ENCODE assay signal across 9 mouse cellular contexts in genomic region chr8:91967407-91967806, GRCm38 (mm10).
A peak's percentile ranks its signal among the peaks of the same experiment; 100 is the strongest.
DNase-seq lines count a peak whose midpoint lies in the region; ATAC-seq and TF ChIP-seq lines count a peak whose summit lies in the region.
"Had no signal": no experiment of that assay in that cellular context is flagged by ENCODE, and none has a peak within 500 bp of the region (broad histone marks: within the 10 kb centered on the region; RNA-seq: fewer than 3 reads in every experiment).

No protein-coding gene starts in this region.

- DNase-seq in cerebellum, postnatal 10 days, result peak; percentile 25 to 30
- DNase-seq in cerebellum, adult 18-20 months, result no peak
- peak; percentile 25 for DNase-seq in brain, embryonic 14.5 days (ENCODE audit: low read depth)
- DNase-seq in hindbrain, embryonic 10.5 days (ENCODE audit: low spot score), result no peak
- no peak for DNase-seq in liver, embryonic 11.5 days (ENCODE audit: low spot score)
- no peak for DNase-seq in layer of hippocampus, postnatal 14 days (ENCODE audit: low spot score in 2 of 2)
- DNase-seq in urinary bladder, postnatal 25 days (ENCODE audit: low spot score), result no peak

- peaks cover 22% of the 10 kb centered on the region for H3K4me1 ChIP-seq in hindbrain, embryonic 10.5 days (replicated peaks)
- no peaks in the 10 kb centered on the region for H3K4me1 ChIP-seq in liver, embryonic 11.5 days (replicated peaks; ENCODE audit: control insufficient read depth, insufficient read depth, low read length)
- H3K4me1 ChIP-seq in forebrain, embryonic 12.5 days, result peaks cover 16% of the 10 kb centered on the region; the same call in 1 of the 2 replicates

- no peak for ATAC-seq in liver, embryonic 11.5 days (replicated peaks; ENCODE audit: low FRiP score)
- ATAC-seq in forebrain, embryonic 12.5 days (ENCODE audit: low FRiP score), result no peak

- no peak for TF ChIP-seq POLR2A in brain, embryonic 14.5 days (IDR thresholded peaks at IDR 0.05; ENCODE audit: borderline replicate concordance, extremely low read depth, insufficient read depth, insufficient read length, poor library complexity, severe bottlenecking)

- no peak overlapping the region for H3K9ac ChIP-seq in liver, embryonic 11.5 days (ENCODE audit: low read depth, low read length)
- H3K9ac ChIP-seq in forebrain, embryonic 12.5 days, result no peak overlapping the region

- H3K9me3 ChIP-seq in hindbrain, embryonic 10.5 days, result no peaks in the 10 kb centered on the region
- no peaks in the 10 kb centered on the region for H3K9me3 ChIP-seq in liver, embryonic 11.5 days (ENCODE audit: control insufficient read depth, low read length)
- no peaks in the 10 kb centered on the region for H3K9me3 ChIP-seq in forebrain, embryonic 12.5 days

- H3K4me2 ChIP-seq in liver, embryonic 11.5 days, result peak overlapping the region; percentile 26
- H3K4me2 ChIP-seq in forebrain, embryonic 12.5 days, result no peak overlapping the region

- TF ChIP-seq CTCF in brain, embryonic 14.5 days (IDR thresholded peaks at IDR 0.05; ENCODE audit: borderline replicate concordance, extremely low read depth, insufficient read depth, insufficient read length), result no peak

- no peaks in the 10 kb centered on the region for H3K36me3 ChIP-seq in hindbrain, embryonic 10.5 days
- H3K36me3 ChIP-seq in liver, embryonic 11.5 days (ENCODE audit: control insufficient read depth, insufficient read depth, low read length), result no peaks in the 10 kb centered on the region
- H3K36me3 ChIP-seq in forebrain, embryonic 12.5 days (replicated peaks), result no peaks in the 10 kb centered on the region

- H3K27ac ChIP-seq in hindbrain, embryonic 10.5 days, result peak overlapping the region; percentile 41; the same call in 1 of the 2 replicates
- no peak overlapping the region for H3K27ac ChIP-seq in liver, embryonic 11.5 days (ENCODE audit: low read depth, low read length)
- H3K27ac ChIP-seq in forebrain, embryonic 12.5 days, result no peak overlapping the region
- H3K27ac ChIP-seq: macrophage had no signal

- no peak overlapping the region for H3K4me3 ChIP-seq in hindbrain, embryonic 10.5 days
- no peak overlapping the region for H3K4me3 ChIP-seq in liver, embryonic 11.5 days (ENCODE audit: low read depth, low read length)
- H3K4me3 ChIP-seq in forebrain, embryonic 12.5 days (replicated peaks), result no peak overlapping the region

- H3K27me3 ChIP-seq in hindbrain, embryonic 10.5 days (ENCODE audit: insufficient read depth, poor library complexity, severe bottlenecking), result peaks cover 2% of the 10 kb centered on the region; the same call in 1 of the 2 replicates
- H3K27me3 ChIP-seq in liver, embryonic 11.5 days (replicated peaks; ENCODE audit: control insufficient read depth, insufficient read depth, low read length), result peaks cover 18% of the 10 kb centered on the region
- H3K27me3 ChIP-seq in forebrain, embryonic 12.5 days, result peaks cover 36% of the 10 kb centered on the region

- 68% methylated on average over 16 of the region's 16 CpGs for WGBS in hindbrain, embryonic 10.5 days
- WGBS in liver, embryonic 11.5 days, result 41% methylated on average over 16 of the region's 16 CpGs
- WGBS in forebrain, embryonic 12.5 days, result 74% methylated on average over 16 of the region's 16 CpGs

Comparison
In these comparisons a context has a peak if more than half of its experiments do, and no peak if none do; other contexts are left out.
1. DNase-seq: peak in cerebellum, postnatal 10 days (2 of 2) and brain, embryonic 14.5 days (single experiment); none in cerebellum, adult 18-20 months (0 of 2), hindbrain, embryonic 10.5 days (single experiment), liver, embryonic 11.5 days (single experiment), layer of hippocampus, postnatal 14 days (0 of 2) and urinary bladder, postnatal 25 days (single experiment).